Mouse (Mus musculus): ENCODE measurements at regions not wholly inside any gene's neighbourhood (a gene's known extent, or its start where the extent isn't known, plus 50 kb on each side); places are given as distances from the start of the nearest gene placed in this dataset.

DNA sequence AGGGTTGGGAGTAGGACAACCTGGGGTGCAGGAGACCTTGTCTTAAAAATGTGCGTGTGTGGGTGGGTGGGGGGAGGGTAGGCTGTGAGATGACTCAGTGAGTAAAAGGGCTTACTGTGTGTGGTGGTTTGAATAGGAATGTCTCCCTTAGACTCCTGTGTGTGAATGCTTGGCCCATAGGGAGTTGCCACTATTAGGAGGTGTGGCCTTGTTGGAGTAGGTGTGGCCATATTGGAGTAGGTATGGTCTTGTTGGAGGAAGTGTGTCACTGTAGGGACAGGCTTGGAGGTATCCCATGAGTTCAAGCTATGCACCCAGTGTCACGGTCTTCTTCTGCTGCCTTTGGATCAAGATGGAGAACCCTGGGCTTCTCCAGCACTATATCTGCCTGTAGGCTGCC lies 96.2 kb downstream of the Asb1 start:
- Histone ChIP-seq H3K79me2 (replicated peaks; ENCODE audit: control insufficient read depth, extremely low read depth, insufficient read depth, poor library complexity, severe bottlenecking) (no peaks in the 10 kb centered on the region), H3K9ac (ENCODE audit: insufficient read depth, low read depth) (no peak overlapping the region), H3K27ac (ENCODE audit: insufficient read depth, low read depth) (no peak overlapping the region), H3K36me3 (replicated peaks in 1 of 2; ENCODE audit: control insufficient read depth in 1 of 2, insufficient read depth in 1 of 2, low read length in 1 of 2) (no peaks in the 10 kb centered on the region), H3K4me2 (ENCODE audit: insufficient read depth, low read depth, poor library complexity, severe bottlenecking) (no peak overlapping the region), H3K4me1 (ENCODE audit: control insufficient read depth in 1 of 2, insufficient read depth in 2 of 2) (no peaks in the 10 kb centered on the region), H3K9me3 (replicated peaks; ENCODE audit: low read length) (no peaks in the 10 kb centered on the region), H3K4me3 (replicated peaks in 1 of 3; ENCODE audit: low read depth in 2 of 3, low read length in 2 of 3, poor library complexity in 1 of 3) (no peak overlapping the region), H3K27me3 (replicated peaks) (peaks cover 49% of the 10 kb centered on the region)
- no peak for DNase-seq (ENCODE audit: extremely low read depth)
- dilution Hi-C loops (cut with MboI; ENCODE audit: extremely low pct_ligation_motif_present, extremely low pct_unique_long_range_greater_than_20kb, low sequenced_read_pairs): no loop called here
- TF ChIP-seq ETS1 (conservative IDR thresholded peaks at IDR 0.05; ENCODE audit: low read depth, low read length): no peak
- TF ChIP-seq RAD21 (IDR thresholded peaks at IDR 0.05; ENCODE audit: low read depth, low read length): no peak
- TF ChIP-seq HCFC1 (IDR thresholded peaks at IDR 0.05; ENCODE audit: low read depth, low read length): no peak
- TF ChIP-seq MEF2A (IDR thresholded peaks at IDR 0.05; ENCODE audit: borderline replicate concordance, low read depth, low read length): no peak
- TF ChIP-seq NELFE (IDR thresholded peaks at IDR 0.05; ENCODE audit: low read depth, low read length): no peak
- TF ChIP-seq POLR2AphosphoS2 (IDR thresholded peaks at IDR 0.05; ENCODE audit: low read depth, low read length): no peak
- TF ChIP-seq TBP (conservative IDR thresholded peaks at IDR 0.05; ENCODE audit: low read depth, low read length): no peak
- no peak for TF ChIP-seq SIN3A (IDR thresholded peaks at IDR 0.05; ENCODE audit: low read length)
- no peak for TF ChIP-seq TCF12 (IDR thresholded peaks at IDR 0.05; ENCODE audit: low read depth, low read length)
- TF ChIP-seq E2F4 (IDR thresholded peaks at IDR 0.05; ENCODE audit: insufficient replicate concordance, low read depth, low read length): no peak
- no peak for TF ChIP-seq MAFK (IDR thresholded peaks at IDR 0.05; ENCODE audit: insufficient replicate concordance, low read length)
- TF ChIP-seq PAX5 (IDR thresholded peaks at IDR 0.05; ENCODE audit: low read length): no peak
- no peak for TF ChIP-seq SMC3 (IDR thresholded peaks at IDR 0.05; ENCODE audit: low read depth, low read length)
- TF ChIP-seq CTCF (conservative IDR thresholded peaks at IDR 0.05 in 1 of 2, IDR thresholded peaks at IDR 0.05 in 1 of 2; ENCODE audit: low read depth in 2 of 2, low read length in 2 of 2): no peak
- TF ChIP-seq RCOR1 (conservative IDR thresholded peaks at IDR 0.05; ENCODE audit: low read depth, low read length): no peak
- no peak for TF ChIP-seq EP300 (IDR thresholded peaks at IDR 0.05; ENCODE audit: low read length)
- TF ChIP-seq IRF4 (IDR thresholded peaks at IDR 0.05; ENCODE audit: low read depth, low read length): no peak
- in situ Hi-C loops (cut with MboI; ENCODE audit: low pct_ligation_motif_present, low pct_unique_long_range_greater_than_20kb, low sequenced_read_pairs): no loop called here

DNA sequence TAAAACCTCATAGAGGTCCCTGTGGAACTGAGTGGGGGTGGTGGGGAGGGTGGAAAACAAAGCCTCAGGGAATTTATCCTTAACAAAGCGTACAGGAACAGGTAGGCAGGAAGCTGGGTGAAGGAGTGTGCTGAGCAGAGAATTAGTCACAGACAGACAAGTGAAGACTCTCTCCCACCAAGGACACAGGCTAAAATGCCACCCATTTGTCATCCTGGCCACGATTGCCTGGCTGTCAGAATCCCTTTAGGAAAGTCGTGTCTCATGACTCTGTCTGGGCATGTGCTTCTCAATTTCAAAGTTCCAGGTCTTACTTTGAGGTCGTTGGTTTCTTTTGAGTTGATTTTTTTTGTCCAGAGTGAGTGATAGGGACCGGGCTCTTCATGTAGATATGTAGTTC lies 100.2 kb downstream of the Asb1 start:
- no peaks in the 10 kb centered on the region for H3K79me2 ChIP-seq (replicated peaks; ENCODE audit: control insufficient read depth, extremely low read depth, insufficient read depth, poor library complexity, severe bottlenecking)
- in situ Hi-C loops (cut with MboI; ENCODE audit: low pct_ligation_motif_present, low pct_unique_long_range_greater_than_20kb, low sequenced_read_pairs): no loop called here
- no peaks in the 10 kb centered on the region for H3K36me3 ChIP-seq (replicated peaks in 1 of 2; ENCODE audit: control insufficient read depth in 1 of 2, insufficient read depth in 1 of 2, low read length in 1 of 2)
- H3K9ac ChIP-seq (ENCODE audit: insufficient read depth, low read depth): no peak overlapping the region
- H3K4me1 ChIP-seq (ENCODE audit: control insufficient read depth in 1 of 2, insufficient read depth in 2 of 2): no peaks in the 10 kb centered on the region
- H3K27ac ChIP-seq (ENCODE audit: insufficient read depth, low read depth): no peak overlapping the region
- no peak overlapping the region for H3K4me2 ChIP-seq (ENCODE audit: insufficient read depth, low read depth, poor library complexity, severe bottlenecking)
- dilution Hi-C loops (cut with MboI; ENCODE audit: extremely low pct_ligation_motif_present, extremely low pct_unique_long_range_greater_than_20kb, low sequenced_read_pairs): no loop called here
- H3K9me3 ChIP-seq (replicated peaks; ENCODE audit: low read length): no peaks in the 10 kb centered on the region
- DNase-seq (ENCODE audit: extremely low read depth): no peak
- H3K27me3 ChIP-seq (replicated peaks): peaks cover 32% of the 10 kb centered on the region
- TF ChIP-seq RCOR1 (conservative IDR thresholded peaks at IDR 0.05; ENCODE audit: low read depth, low read length) (no peak), GABPA (IDR thresholded peaks at IDR 0.05; ENCODE audit: insufficient replicate concordance, low read depth, low read length) (no peak), NELFE (IDR thresholded peaks at IDR 0.05; ENCODE audit: low read depth, low read length) (no peak), TBP (conservative IDR thresholded peaks at IDR 0.05; ENCODE audit: low read depth, low read length) (no peak), ZMIZ1 (IDR thresholded peaks at IDR 0.05; ENCODE audit: low read depth, low read length) (no peak), TCF12 (IDR thresholded peaks at IDR 0.05; ENCODE audit: low read depth, low read length) (no peak), CHD1 (IDR thresholded peaks at IDR 0.05; ENCODE audit: low read depth, low read length) (no peak), ETS1 (conservative IDR thresholded peaks at IDR 0.05; ENCODE audit: low read depth, low read length) (no peak), POLR2AphosphoS2 (IDR thresholded peaks at IDR 0.05; ENCODE audit: low read depth, low read length) (no peak)
- no peak overlapping the region for H3K4me3 ChIP-seq (replicated peaks in 1 of 3; ENCODE audit: low read depth in 2 of 3, low read length in 2 of 3, poor library complexity in 1 of 3)

Data from CH12.LX (cell line).